Mouse (Mus musculus): ENCODE measurements around the gene Tinf2. TPM values are rescaled to one million over a fixed set of nuclear protein-coding genes. Genes with fewer than 3 reads are reported as not detected.

Tinf2 gene
- polyA plus RNA-seq, 1 experiment from 2014 or later, result 38.5 TPM

DNA sequence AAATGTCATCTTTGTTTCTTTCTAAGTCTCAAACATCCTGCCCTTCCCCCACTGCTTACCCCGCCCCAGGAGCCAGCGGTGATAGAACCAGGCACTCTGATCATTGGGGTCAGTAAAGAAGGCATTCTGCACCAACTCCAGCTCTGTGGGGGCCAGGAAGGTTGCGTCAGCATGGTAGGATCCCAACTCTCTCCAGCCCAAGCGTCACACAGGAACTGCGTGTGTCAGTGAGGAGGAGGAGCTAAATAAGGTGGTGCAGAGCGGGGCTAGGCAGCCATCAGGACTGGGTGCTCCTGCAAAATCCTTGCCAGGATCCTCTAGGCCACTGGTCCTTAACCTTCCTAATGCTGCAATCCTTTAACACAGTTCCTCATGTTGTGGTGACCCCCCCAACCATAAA lies 38.1 kb upstream of the Tinf2 start:
- ATAC-seq, result no peak
- Histone ChIP-seq H3K27ac (no peak overlapping the region), H3K4me3 (replicated peaks) (no peak overlapping the region), H3K27me3 (no peaks in the 10 kb centered on the region), H3K4me1 (replicated peaks) (peaks cover 17% of the 10 kb centered on the region), H3K9ac (replicated peaks) (no peak overlapping the region), H3K9me3 (no peaks in the 10 kb centered on the region), H3K36me3 (peaks cover 43% of the 10 kb centered on the region), H3K4me2 (replicated peaks) (no peak overlapping the region)
- WGBS, result 91% methylated on average over 6 of the region's 6 CpGs

GRCm38 (mm10) chr14:55716884-55717283 lies 35.3 kb upstream of the Tinf2 start:
- H3K9ac ChIP-seq (replicated peaks), result no peak overlapping the region
- no peak overlapping the region for H3K4me3 ChIP-seq (replicated peaks)
- H3K4me2 ChIP-seq (replicated peaks), result no peak overlapping the region
- ATAC-seq, result no peak
- WGBS, result 92% methylated on average over 8 of the region's 8 CpGs
- peaks cover 19% of the 10 kb centered on the region for H3K27me3 ChIP-seq
- H3K27ac ChIP-seq, result no peak overlapping the region
- H3K36me3 ChIP-seq, result peaks cover 43% of the 10 kb centered on the region
- H3K9me3 ChIP-seq, result no peaks in the 10 kb centered on the region
- H3K4me1 ChIP-seq (replicated peaks), result peaks cover 12% of the 10 kb centered on the region

DNA sequence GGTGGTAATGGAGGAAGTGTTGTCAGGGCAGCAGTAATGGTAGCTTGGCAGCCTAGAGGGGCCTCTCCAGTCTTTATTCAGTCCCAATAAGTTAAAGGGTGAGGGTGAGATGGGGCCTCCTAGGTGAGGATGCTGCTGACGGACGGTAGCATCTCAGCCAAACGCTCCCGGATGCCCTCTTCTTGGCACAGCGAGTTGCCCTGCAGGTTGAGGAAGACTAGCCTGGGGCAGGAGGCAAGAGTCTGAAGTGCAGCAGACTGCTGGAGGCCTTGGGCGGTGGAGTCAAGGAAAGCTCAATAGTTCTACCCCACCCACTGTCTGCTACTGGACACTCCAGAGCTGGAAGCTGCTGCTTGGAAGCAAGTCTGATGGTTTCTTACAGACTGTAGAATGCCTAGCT lies 34.7 kb upstream of the Tinf2 start:
- WGBS, result 91% methylated on average over 6 of the region's 6 CpGs
- no peak overlapping the region for H3K9ac ChIP-seq (replicated peaks)
- no peak for ATAC-seq

GRCm38 (mm10) chr14:55714893-55715292 lies 33.3 kb upstream of the Tinf2 start:
- no peak overlapping the region for H3K4me2 ChIP-seq (replicated peaks)
- peaks cover 39% of the 10 kb centered on the region for H3K36me3 ChIP-seq
- no peak for ATAC-seq
- H3K27ac ChIP-seq, result no peak overlapping the region
- no peaks in the 10 kb centered on the region for H3K9me3 ChIP-seq
- H3K27me3 ChIP-seq, result peaks cover 23% of the 10 kb centered on the region
- H3K4me3 ChIP-seq (replicated peaks), result no peak overlapping the region
- H3K4me1 ChIP-seq (replicated peaks), result no peaks in the 10 kb centered on the region
- H3K9ac ChIP-seq (replicated peaks), result no peak overlapping the region
- 46% methylated on average over 6 of the region's 6 CpGs for WGBS

More for the DNA sequence above, 34.7 kb upstream of the Tinf2 start:
- no peaks in the 10 kb centered on the region for H3K9me3 ChIP-seq
- H3K4me3 ChIP-seq (replicated peaks), result no peak overlapping the region
- H3K27ac ChIP-seq, result no peak overlapping the region
- peaks cover 23% of the 10 kb centered on the region for H3K27me3 ChIP-seq
- no peak overlapping the region for H3K4me2 ChIP-seq (replicated peaks)
- H3K36me3 ChIP-seq, result peaks cover 43% of the 10 kb centered on the region
- peaks cover 9% of the 10 kb centered on the region for H3K4me1 ChIP-seq (replicated peaks)

- Histone ChIP-seq H3K36me3 (peaks cover 28% of the 10 kb centered on the region), H3K27ac (no peak within 1 kb of the TSS), H3K4me2 (replicated peaks) (no peak within 1 kb of the TSS), H3K9ac (replicated peaks) (no peak within 1 kb of the TSS), H3K4me1 (replicated peaks) (no peaks in the 10 kb centered on the region), H3K4me3 (replicated peaks) (no peak within 1 kb of the TSS), H3K27me3 (peaks cover 23% of the 10 kb centered on the region), H3K9me3 (no peaks in the 10 kb centered on the region)
- WGBS, result 33% methylated on average over 4 of the region's 4 CpGs
- ATAC-seq, result no peak
Measured at GRCm38 (mm10) chr14:55713729-55714122, 32.1 kb upstream of the Tinf2 start, which contains the start of gene Tgm1. Gene Tgm1, minus strand, starts transcription at chr14:55713926.

- Histone ChIP-seq H3K4me2 (replicated peaks) (no peak overlapping the region), H3K4me3 (replicated peaks) (no peak overlapping the region), H3K27me3 (peaks cover 23% of the 10 kb centered on the region), H3K9ac (replicated peaks) (no peak overlapping the region), H3K36me3 (peaks cover 22% of the 10 kb centered on the region), H3K27ac (no peak overlapping the region), H3K4me1 (replicated peaks) (no peaks in the 10 kb centered on the region), H3K9me3 (no peaks in the 10 kb centered on the region)
- ATAC-seq, result no peak
- WGBS, result 18% methylated on average over 25 of the region's 25 CpGs
Measured at GRCm38 (mm10) chr14:55713007-55713728, 31.5 kb upstream of the Tinf2 start.

DNA sequence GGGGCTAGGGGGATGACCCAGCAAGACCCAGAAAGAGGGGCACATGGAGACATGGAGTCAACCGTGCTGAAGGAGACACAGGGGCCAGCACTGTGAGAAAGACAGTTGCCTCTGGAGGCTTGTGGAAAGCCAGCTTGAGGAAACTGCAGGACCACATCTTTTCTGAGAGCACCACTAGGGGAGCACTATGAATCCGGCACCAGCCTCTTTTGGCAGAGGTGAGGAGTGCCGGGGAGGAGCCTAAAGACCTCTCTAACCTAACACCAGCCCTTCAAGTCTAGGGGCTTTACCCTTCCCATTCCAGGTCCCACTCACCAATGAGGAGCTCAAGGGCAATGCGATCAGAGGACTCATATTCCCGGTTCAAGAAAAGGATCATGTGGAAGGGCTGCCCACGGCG lies 30.2 kb upstream of the Tinf2 start:
- no peak for ATAC-seq
- Histone ChIP-seq H3K36me3 (peaks cover 9% of the 10 kb centered on the region), H3K4me1 (replicated peaks) (no peaks in the 10 kb centered on the region), H3K27ac (no peak overlapping the region), H3K9me3 (no peaks in the 10 kb centered on the region), H3K9ac (replicated peaks) (no peak overlapping the region), H3K27me3 (peaks cover 23% of the 10 kb centered on the region), H3K4me2 (replicated peaks) (no peak overlapping the region), H3K4me3 (replicated peaks) (no peak overlapping the region)
- WGBS, result 82% methylated on average over 7 of the region's 7 CpGs

- H3K27me3 ChIP-seq, result peaks cover 23% of the 10 kb centered on the region
- no peak overlapping the region for H3K4me3 ChIP-seq (replicated peaks)
- H3K4me2 ChIP-seq (replicated peaks), result no peak overlapping the region
- 86% methylated on average over 4 of the region's 4 CpGs for WGBS
- no peaks in the 10 kb centered on the region for H3K36me3 ChIP-seq
- no peaks in the 10 kb centered on the region for H3K4me1 ChIP-seq (replicated peaks)
- H3K27ac ChIP-seq, result no peak overlapping the region
- H3K9me3 ChIP-seq, result no peaks in the 10 kb centered on the region
- H3K9ac ChIP-seq (replicated peaks), result no peak overlapping the region
- no peak for ATAC-seq
Measured at GRCm38 (mm10) chr14:55709509-55709908, 27.9 kb upstream of the Tinf2 start.

GRCm38 (mm10) chr14:55707397-55707796 lies 25.8 kb upstream of the Tinf2 start:
- Histone ChIP-seq H3K4me2 (replicated peaks) (no peak overlapping the region), H3K27me3 (peaks cover 9% of the 10 kb centered on the region), H3K27ac (no peak overlapping the region), H3K4me3 (replicated peaks) (no peak overlapping the region), H3K9ac (replicated peaks) (no peak overlapping the region), H3K9me3 (no peaks in the 10 kb centered on the region), H3K4me1 (replicated peaks) (no peaks in the 10 kb centered on the region), H3K36me3 (no peaks in the 10 kb centered on the region)
- ATAC-seq, result no peak
- 83% methylated on average over 5 of the region's 5 CpGs for WGBS

- Histone ChIP-seq H3K4me3 (replicated peaks) (no peak overlapping the region), H3K9me3 (no peaks in the 10 kb centered on the region), H3K4me2 (replicated peaks) (no peak overlapping the region), H3K27ac (no peak overlapping the region), H3K27me3 (no peaks in the 10 kb centered on the region), H3K36me3 (no peaks in the 10 kb centered on the region), H3K4me1 (replicated peaks) (no peaks in the 10 kb centered on the region), H3K9ac (replicated peaks) (no peak overlapping the region)
- WGBS, result 90% methylated on average over 8 of the region's 8 CpGs
- no peak for ATAC-seq
Measured at GRCm38 (mm10) chr14:55706051-55706600, 24.5 kb upstream of the Tinf2 start.

- H3K4me3 ChIP-seq (replicated peaks), result no peak overlapping the region
- no peaks in the 10 kb centered on the region for H3K36me3 ChIP-seq
- no peaks in the 10 kb centered on the region for H3K9me3 ChIP-seq
- H3K27me3 ChIP-seq, result no peaks in the 10 kb centered on the region
- no peak overlapping the region for H3K9ac ChIP-seq (replicated peaks)
- ATAC-seq, result no peak
- H3K4me1 ChIP-seq (replicated peaks), result no peaks in the 10 kb centered on the region
- H3K4me2 ChIP-seq (replicated peaks), result no peak overlapping the region
- H3K27ac ChIP-seq, result no peak overlapping the region
- whole genome bisulfite sequencing, result 61% methylated on average over 6 of the region's 6 CpGs
Measured at GRCm38 (mm10) chr14:55702761-55703160, 21.1 kb upstream of the Tinf2 start.

- Histone ChIP-seq H3K4me2 (replicated peaks) (no peak overlapping the region), H3K4me3 (replicated peaks) (no peak overlapping the region), H3K36me3 (no peaks in the 10 kb centered on the region), H3K4me1 (replicated peaks) (no peaks in the 10 kb centered on the region), H3K27me3 (no peaks in the 10 kb centered on the region), H3K27ac (no peak overlapping the region), H3K9me3 (no peaks in the 10 kb centered on the region), H3K9ac (replicated peaks) (no peak overlapping the region)
- WGBS, result 54% methylated on average over 9 of the region's 9 CpGs
- no peak for ATAC-seq
Measured at GRCm38 (mm10) chr14:55701131-55701530, 19.5 kb upstream of the Tinf2 start.

GRCm38 (mm10) chr14:55697226-55697625 lies 15.6 kb upstream of the Tinf2 start:
- H3K9ac ChIP-seq (replicated peaks), result no peak overlapping the region
- no peak overlapping the region for H3K27ac ChIP-seq
- no peaks in the 10 kb centered on the region for H3K36me3 ChIP-seq
- H3K4me1 ChIP-seq (replicated peaks), result no peaks in the 10 kb centered on the region
- ATAC-seq, result no peak
- no peaks in the 10 kb centered on the region; the same call in 1 of the 2 replicates for H3K9me3 ChIP-seq
- H3K27me3 ChIP-seq, result no peaks in the 10 kb centered on the region
- WGBS, result 87% methylated on average over 4 of the region's 4 CpGs
- no peak overlapping the region for H3K4me3 ChIP-seq (replicated peaks)
- H3K4me2 ChIP-seq (replicated peaks), result no peak overlapping the region
